Mouse (Mus musculus) cerebellum, postnatal 10 days (tissue): ENCODE data around the gene Limch1.

ENCODE experiments used
- DNase-seq, 2 experiments: peaks; one replicate each; pipeline ENCODE4 v3.0.0; 2021; ENCODE audit warnings: mixed read lengths in 2 of 2

Limch1 gene

GRCm38 (mm10) chr5:66988926-66989325, 243.3 kb downstream of the Limch1 start:
- DNase-seq: peak; percentile 59

GRCm38 (mm10) chr5:66989531-66989930, 243.9 kb downstream of the Limch1 start:
- DNase-seq: no peak

DNA sequence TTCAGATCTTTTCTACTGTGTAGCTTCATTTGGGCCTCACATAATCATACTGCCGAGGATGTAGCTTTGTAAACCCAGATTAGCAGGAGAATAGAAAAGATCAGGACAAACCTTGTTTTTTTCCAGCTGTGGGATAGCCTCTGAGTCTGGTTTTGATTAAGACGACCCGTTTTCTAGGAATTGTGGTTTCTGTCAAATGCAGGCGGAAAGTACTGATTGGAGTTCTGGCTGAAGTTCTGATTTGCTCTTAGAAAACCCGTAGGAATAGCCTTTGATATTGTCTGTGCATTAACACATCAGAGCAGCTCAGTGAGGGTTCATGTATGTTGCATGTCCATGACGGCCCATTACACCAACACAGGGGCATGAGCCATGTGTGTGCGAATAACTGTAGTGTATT, 246.8 kb downstream of the Limch1 start:
- no peak for DNase-seq

GRCm38 (mm10) chr5:66993076-66993475, 247.4 kb downstream of the Limch1 start:
- DNase-seq: no peak

- no peak for DNase-seq
Observed at GRCm38 (mm10) chr5:66996124-66996523, 250.5 kb downstream of the Limch1 start.

- peak; percentile 95 to 98 for DNase-seq
Observed at GRCm38 (mm10) chr5:66996886-66997599, 251.4 kb downstream of the Limch1 start.

DNA sequence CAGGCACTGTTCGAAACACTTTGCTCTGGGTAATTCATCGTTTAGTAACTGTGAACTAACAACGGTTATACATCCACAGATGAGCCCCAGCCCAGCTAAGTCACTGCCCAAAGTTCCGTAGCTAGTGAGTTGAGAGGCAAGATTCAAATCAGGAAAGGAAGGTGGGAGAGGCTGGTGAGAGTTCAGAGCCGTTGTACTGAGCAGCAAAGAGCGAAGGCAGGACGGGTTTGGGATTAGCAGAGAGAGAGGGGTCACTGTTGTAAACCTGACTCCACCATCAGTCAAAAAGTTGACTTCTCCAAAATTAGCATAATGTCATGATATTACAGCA, 251.9 kb downstream of the Limch1 start:
- no peak for DNase-seq

DNA sequence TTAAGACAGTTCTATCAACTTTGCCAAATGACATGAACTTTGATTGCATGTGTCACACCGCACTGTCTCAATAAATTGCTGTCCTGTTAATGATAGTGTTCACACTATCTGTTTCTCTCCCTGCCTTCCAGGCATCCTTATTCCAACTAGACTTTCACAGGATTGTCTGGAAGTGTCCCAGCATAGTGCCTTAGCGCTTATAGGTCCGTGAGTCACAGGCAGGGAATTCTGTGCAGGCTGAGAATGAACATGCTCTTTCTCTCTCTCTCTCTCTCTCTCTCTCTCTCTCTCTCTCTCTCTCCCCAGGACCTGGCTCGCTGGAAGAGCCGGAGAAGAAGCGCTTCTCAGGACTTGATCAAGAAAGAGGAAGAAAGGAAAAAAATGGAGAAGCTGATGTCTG, 252.7 kb downstream of the Limch1 start:
- no peak for DNase-seq

DNA sequence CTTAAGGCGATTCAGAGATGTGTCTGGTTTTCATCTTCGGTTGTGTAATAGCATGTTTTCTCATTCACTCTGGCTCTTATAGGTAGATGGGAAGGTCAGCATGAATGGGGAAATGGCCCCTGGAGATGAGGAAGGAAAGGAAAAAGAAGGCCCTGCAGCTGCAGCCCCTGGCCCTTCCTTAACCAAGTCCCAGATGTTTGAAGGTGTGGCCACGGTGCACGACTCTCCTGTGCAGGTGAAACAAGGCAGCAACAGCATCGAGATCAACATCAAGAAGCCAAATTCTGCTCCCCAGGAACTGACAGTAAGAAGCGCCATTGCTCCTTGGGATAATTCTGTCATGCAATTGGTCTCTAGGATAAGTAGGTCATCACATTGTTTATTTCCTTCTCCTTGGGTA, 256.7 kb downstream of the Limch1 start:
- DNase-seq: no peak

DNA sequence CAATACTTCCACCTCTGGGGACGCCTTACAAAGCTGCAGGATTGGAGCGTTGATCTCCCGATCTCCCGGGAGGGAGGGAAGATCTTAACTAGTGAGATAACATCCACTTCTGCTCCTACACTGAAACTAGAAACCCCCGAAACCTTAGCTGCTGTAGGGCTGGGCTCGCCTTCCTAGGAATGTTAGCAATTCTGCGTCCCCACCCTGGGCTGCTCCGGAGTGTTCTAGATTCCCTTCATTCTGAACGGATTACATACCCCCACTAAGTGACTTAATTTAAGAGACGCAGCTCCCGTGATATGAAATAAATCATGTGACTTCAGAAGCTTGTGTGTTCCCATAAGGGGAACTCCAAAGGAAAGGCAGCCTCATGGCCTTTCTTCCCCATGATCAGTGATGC, 259.0 kb downstream of the Limch1 start:
- no peak for DNase-seq

GRCm38 (mm10) chr5:67011043-67011870, 265.6 kb downstream of the Limch1 start:
- peak; percentile 89 to 91 for DNase-seq

- peak in 1 of 2 experiments; percentile 39 for DNase-seq
Observed at GRCm38 (mm10) chr5:67011985-67012384, 266.4 kb downstream of the Limch1 start.

- no peak for DNase-seq
Observed at GRCm38 (mm10) chr5:67013926-67014325, 268.3 kb downstream of the Limch1 start.

DNA sequence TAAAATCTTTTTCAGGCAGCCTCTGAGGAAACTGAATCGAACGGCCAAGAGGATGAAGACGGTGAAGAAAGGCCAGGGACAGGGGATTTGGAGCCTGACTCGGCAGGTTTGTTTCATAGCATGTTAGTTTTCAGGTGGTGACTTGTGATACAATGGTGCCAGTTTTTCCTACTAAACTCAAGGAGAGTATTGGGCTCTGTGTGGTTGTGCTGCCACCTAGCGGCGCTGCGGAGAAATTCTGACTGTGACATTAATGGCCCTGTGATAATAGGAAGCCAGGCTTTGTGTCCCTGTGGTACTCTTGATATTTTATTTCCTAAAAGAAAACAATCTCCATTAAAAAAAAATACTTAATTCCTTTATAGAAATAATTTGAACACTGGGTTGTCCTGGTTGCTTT, 270.8 kb downstream of the Limch1 start:
- peak; percentile 88 for DNase-seq

- DNase-seq: peak; percentile 54 to 55
Observed at GRCm38 (mm10) chr5:67024459-67025050, 278.9 kb downstream of the Limch1 start.

- DNase-seq: peak; percentile 80 to 83
Observed at GRCm38 (mm10) chr5:67025095-67025494, 279.5 kb downstream of the Limch1 start.

GRCm38 (mm10) chr5:67025581-67025980, 280.0 kb downstream of the Limch1 start:
- DNase-seq: peak in 1 of 2 experiments; percentile 31

DNA sequence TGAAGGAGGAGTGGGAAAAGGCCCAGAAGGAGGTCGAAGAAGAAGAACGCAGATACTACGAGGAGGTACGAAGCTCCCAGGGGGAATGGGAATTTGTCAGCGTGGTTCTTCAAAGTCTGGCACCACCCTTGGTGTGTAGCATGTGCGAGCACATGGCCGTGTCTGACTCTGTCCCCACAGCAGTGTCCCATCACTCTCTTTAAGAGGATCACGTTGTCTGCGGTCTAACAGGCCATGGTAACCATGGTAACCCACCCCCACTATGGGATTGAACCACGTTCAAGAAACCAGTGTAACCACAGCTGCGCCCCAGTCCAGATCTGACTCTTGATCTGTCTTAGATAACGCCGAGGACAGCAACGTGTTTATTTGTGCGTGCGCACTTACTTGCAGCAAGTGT, 283.2 kb downstream of the Limch1 start:
- peak; percentile 66 to 74 for DNase-seq

- DNase-seq: no peak
Observed at GRCm38 (mm10) chr5:67029946-67030345, 284.3 kb downstream of the Limch1 start.

GRCm38 (mm10) chr5:67032601-67033000, 287.0 kb downstream of the Limch1 start:
- DNase-seq: no peak

DNA sequence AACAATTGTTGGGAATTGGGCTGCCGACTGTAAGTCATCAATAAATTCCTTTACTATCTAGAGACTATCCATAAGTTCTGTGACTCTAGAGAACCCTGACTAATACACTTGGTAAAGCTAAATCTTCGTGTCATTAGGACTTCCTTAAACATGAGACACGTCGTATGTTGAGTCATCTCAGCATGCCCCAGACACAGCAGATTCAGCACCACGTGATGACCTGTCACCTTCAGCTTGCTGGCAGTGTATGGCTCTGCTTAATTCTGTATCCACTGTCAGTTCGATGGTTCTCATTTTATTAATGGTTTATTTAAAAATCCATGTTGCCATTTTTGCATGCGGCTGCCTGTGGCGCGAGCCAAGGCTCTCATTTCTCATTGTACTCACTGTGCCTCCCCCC, 298.3 kb downstream of the Limch1 start:
- no peak for DNase-seq

GRCm38 (mm10) chr5:67048003-67048402, 302.4 kb downstream of the Limch1 start:
- DNase-seq: peak; percentile 69 to 77

DNA sequence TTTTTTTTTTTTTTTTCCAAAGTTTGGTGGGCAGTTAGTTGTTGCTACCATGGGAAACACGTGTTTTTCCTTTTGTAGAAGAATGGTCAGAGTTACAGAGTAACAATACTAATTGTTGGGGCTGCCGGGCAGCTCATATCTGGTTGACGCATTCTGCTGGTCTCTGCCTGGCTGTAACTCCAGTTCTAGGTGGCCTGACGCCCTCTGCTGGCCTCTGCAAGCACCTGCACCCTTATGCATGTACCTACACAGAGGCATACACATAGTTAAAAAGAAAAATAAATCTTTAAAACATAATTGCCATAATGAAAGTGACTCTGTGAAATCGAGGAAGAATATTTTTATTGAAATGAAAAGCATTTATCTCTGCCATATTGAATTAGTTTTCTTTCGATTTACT, 312.2 kb downstream of the Limch1 start:
- no peak for DNase-seq

- DNase-seq: peak; percentile 25 to 54
Observed at GRCm38 (mm10) chr5:67060519-67060918, 314.9 kb downstream of the Limch1 start.
